Mouse (Mus musculus) hindlimb bud, embryonic 11.5 days (tissue): ENCODE results near the gene Mccc1.

Experiments used
- DNase-seq: peaks from one replicate; pipeline ENCODE4 v3.0.0-alpha.2; 2012; ENCODE audit warnings: low read depth, low spot score; ENCODE audit errors: extremely low spot score

The Mccc1 gene

GRCm38 (mm10) chr3:35922522-35922921, 78.0 kb downstream of the Mccc1 start:
- no peak for DNase-seq

DNA sequence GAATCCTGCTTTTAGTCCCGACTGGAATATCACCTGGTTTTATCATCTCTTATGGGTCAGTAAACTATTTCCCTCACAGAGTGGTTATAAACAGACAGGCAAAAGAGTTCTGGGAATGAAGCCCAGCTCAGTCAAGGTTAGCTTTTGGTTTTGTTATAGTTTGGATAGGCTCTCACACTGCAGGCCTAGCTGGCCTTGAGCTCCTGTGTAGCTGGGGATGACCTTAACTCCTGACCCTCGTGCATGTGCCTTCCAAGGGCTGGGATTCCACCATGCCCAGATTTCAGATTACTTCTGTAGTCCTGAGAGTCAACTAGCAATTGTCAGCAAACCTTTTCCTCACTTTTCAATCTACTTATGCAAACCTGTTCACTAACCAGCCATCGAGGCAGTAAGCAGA, 82.2 kb downstream of the Mccc1 start:
- DNase-seq = no peak
